Mouse (Mus musculus): ENCODE results near the gene Nup54. TPM values are rescaled to one million over a fixed set of nuclear protein-coding genes. Genes with fewer than 3 reads are reported as not detected.

Nup54 gene
- total RNA-seq, 2 experiments from 2014 or later = 49.7 to 56.8 TPM

DNA sequence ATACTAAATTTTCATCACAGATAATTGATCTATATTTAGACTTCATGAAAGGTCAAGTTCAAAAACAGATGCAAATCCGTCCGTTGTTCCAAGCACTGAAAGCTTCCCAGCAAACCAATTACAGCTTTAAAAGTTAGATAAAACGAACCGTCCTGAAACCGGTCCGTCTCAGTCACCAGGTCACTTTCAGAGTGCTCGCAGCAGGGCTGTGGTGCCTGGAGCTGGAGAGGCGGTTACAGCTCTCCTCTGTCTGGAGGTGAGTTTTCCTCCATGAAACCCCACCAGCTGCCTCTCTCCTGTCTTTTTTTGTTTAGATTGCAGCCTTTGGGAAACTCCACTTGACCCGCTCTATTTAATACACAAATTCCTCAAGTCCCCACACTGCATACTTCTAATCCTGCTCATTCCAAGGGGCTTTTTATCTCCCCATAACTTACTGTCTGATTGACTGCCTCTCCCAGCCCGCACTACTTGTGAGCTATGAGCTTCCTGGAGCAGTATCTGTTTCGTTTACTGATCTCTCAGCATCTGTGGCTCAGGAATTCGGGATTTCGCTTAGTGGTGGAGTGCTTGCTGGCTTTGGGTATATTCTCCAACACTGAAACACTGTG, 58.1 kb downstream of the Nup54 start:
- no peak for ATAC-seq (ENCODE audit: poor library complexity, severe bottlenecking)

DNA sequence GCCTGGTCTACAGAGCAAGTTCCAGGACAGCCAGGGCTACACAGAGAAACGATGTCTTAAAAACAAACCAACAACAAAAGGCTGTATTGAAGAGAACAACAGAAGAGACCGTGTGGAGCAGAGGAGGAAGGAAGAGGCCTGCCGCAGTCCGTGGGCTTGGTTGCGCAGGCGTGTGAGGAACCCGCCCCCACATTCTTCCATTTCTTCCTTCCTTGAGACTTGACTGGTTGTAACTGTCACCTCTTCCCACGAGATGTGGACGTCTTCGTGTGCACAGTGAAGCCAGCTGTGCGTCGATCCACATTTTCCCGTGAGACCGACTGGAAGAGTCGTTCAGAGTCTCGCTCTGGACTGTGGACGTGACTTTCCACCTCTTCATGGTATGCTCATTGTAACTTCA, 59.7 kb downstream of the Nup54 start:
- peak; percentile 86 for ATAC-seq (ENCODE audit: poor library complexity, severe bottlenecking)

- ATAC-seq (ENCODE audit: poor library complexity, severe bottlenecking) = peak; percentile 57
These were observed 60.3 kb downstream of the Nup54 start for GRCm38 (mm10) chr5:92374721-92375142.

DNA sequence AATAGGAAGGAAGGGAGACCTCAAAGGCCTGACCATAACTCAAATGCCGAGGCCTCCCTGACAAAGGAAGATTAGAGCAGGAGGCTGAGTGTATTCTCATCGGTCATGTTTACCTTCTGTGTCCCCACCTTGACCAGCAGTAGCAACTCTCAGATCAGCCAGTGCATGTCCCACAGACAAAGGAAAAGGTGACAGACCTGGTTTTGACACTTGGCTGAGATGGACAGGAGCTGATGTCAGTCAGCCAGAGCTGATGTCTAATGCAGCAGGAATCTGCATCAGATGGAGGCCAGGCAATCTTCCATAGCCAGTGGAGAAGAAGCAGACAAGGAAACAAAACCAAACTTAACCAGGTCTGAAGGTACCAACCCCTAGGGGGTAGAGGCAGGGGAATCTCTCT, 62.4 kb downstream of the Nup54 start:
- no peak for ATAC-seq (ENCODE audit: poor library complexity, severe bottlenecking)

DNA sequence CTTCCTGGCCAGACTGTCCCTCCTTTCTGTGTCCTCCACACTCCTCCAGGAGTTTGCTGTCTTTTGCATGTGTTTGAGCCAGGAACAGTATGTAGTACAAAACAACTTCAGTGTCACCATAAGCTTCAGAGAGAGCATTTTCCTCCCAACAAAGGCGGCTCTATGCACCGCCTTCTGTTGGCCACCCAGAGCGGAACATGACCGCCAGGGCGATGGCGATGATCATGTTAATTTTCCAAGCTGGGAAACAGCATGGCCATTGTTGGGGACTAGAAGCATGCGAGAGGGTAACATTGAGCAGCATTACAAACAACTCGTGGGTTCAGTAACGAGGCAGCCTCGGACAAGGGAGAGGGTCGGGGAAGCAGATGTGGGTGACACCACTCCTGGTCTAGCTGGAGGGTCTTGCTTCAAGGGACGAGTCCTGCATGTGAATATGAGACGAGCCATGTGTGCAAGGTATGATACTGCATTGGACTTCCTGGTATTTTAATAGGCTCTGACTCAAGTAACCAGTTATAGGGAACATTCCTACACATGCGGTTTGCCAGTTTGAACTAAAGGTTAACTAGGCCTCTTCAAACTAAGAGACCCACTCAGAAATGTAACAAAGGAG, 63.5 kb downstream of the Nup54 start:
- ATAC-seq (ENCODE audit: poor library complexity, severe bottlenecking) = no peak

GRCm38 (mm10) chr5:92370891-92371290, 64.1 kb downstream of the Nup54 start:
- no peak for ATAC-seq (ENCODE audit: poor library complexity, severe bottlenecking)

DNA sequence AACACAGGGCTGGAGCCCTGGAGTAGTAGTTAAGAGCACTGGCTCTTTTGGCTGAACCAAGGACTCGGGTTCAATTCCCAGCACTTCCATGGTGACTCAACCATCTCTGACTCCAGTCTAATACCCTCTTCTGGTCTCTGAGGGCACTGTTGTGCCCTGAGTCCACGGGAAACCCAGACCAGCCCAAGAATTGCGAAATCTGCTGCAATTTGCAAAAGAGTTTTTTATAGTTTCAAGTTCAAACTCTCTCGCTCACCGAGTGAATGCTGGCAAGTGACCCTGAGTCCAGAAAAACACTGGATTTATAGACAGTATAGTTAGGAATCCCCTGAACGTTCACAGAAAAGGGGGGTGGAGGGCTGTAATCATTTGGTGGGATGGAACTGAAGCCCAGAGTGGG, 64.6 kb downstream of the Nup54 start:
- no peak for ATAC-seq (ENCODE audit: poor library complexity, severe bottlenecking)

GRCm38 (mm10) chr5:92369151-92369994, 65.6 kb downstream of the Nup54 start:
- ATAC-seq (ENCODE audit: poor library complexity, severe bottlenecking) = peak; percentile 10; the same call in 1 of the 2 replicates

- peak; percentile 77 for ATAC-seq (ENCODE audit: poor library complexity, severe bottlenecking)
These were observed 66.6 kb downstream of the Nup54 start for GRCm38 (mm10) chr5:92368392-92368791.

GRCm38 (mm10) chr5:92366565-92366964, 68.5 kb downstream of the Nup54 start:
- no peak for ATAC-seq (ENCODE audit: poor library complexity, severe bottlenecking)

Other genes starting within 250 kb of the Nup54 start
- not detected in 2 replicates for gene U90926, start 219.8 kb downstream of the Nup54 start, total RNA-seq (2015)
- not detected in 2 replicates for gene U90926, start 219.8 kb downstream of the Nup54 start, total RNA-seq (2017)
- gene Ppef2, start 178.9 kb downstream of the Nup54 start, total RNA-seq (2015) = 4.7 and 5.5 TPM in 2 replicates
- 2.7 TPM in 2 replicates for gene Ppef2, start 178.9 kb downstream of the Nup54 start, total RNA-seq (2017)
- 310 and 351 TPM in 2 replicates for gene Naaa, start 157.0 kb downstream of the Nup54 start, total RNA-seq (2015)
- 171 and 196 TPM in 2 replicates for gene Naaa, start 157.0 kb downstream of the Nup54 start, total RNA-seq (2017)
- 21.6 and 32.1 TPM in 2 replicates for gene Sdad1, start 124.7 kb downstream of the Nup54 start, total RNA-seq (2015)
- gene Sdad1, start 124.7 kb downstream of the Nup54 start, total RNA-seq (2017) = 38.3 and 50.1 TPM in 2 replicates
- gene Cxcl9, start 107.1 kb downstream of the Nup54 start, total RNA-seq (2015) = 0.14 and 0.45 TPM in 2 replicates
- 0.61 and 10.7 TPM in 2 replicates for gene Cxcl9, start 107.1 kb downstream of the Nup54 start, total RNA-seq (2017)
- not detected in 2 replicates for gene Art3, start 103.4 kb downstream of the Nup54 start, total RNA-seq (2015)
- gene Art3, start 103.4 kb downstream of the Nup54 start, total RNA-seq (2017) = not detected in 2 replicates
- 27.7 and 36.5 TPM in 2 replicates for gene Cxcl10, start 86.3 kb downstream of the Nup54 start, total RNA-seq (2015)
- gene Cxcl10, start 86.3 kb downstream of the Nup54 start, total RNA-seq (2017) = 7.3 and 7.4 TPM in 2 replicates
- gene Scarb2, start 71.6 kb upstream of the Nup54 start, total RNA-seq (2015) = 52.0 and 52.9 TPM in 2 replicates
- gene Scarb2, start 71.6 kb upstream of the Nup54 start, total RNA-seq (2017) = 79.9 and 82.0 TPM in 2 replicates
- gene Fam47e, start 119.8 kb upstream of the Nup54 start, total RNA-seq (2015) = not detected in 2 replicates
- gene Fam47e, start 119.8 kb upstream of the Nup54 start, total RNA-seq (2017) = not detected in 2 replicates
- gene Stbd1, start 167.8 kb upstream of the Nup54 start, total RNA-seq (2015) = 4.3 and 4.8 TPM in 2 replicates
- gene Stbd1, start 167.8 kb upstream of the Nup54 start, total RNA-seq (2017) = 6.6 and 9.4 TPM in 2 replicates
- gene Ccdc158, start 240.1 kb upstream of the Nup54 start, total RNA-seq (2015) = 0.18 and 1.2 TPM in 2 replicates
- gene Ccdc158, start 240.1 kb upstream of the Nup54 start, total RNA-seq (2017) = 0.62 and 0.69 TPM in 2 replicates
- gene Shroom3, start 248.2 kb upstream of the Nup54 start, total RNA-seq (2015) = not detected in 2 replicates
- not detected in 2 replicates for gene Shroom3, start 248.2 kb upstream of the Nup54 start, total RNA-seq (2017)

Measured in megakaryocyte, adult 5-6 weeks (primary cell).